Mouse (Mus musculus): ENCODE measurements around the gene Stk32c.

- TF ChIP-seq USF1 (IDR thresholded peaks at IDR 0.05; ENCODE audit: low read depth, low read length) (no peak), SMC3 (IDR thresholded peaks at IDR 0.05; ENCODE audit: low read depth, low read length) (peak; percentile 89), CTCF (IDR thresholded peaks at IDR 0.05 in 2 of 3, conservative IDR thresholded peaks at IDR 0.05 in 1 of 3; ENCODE audit: control insufficient read depth in 1 of 3, insufficient read depth in 1 of 3, low read depth in 2 of 3, low read length in 3 of 3, poor library complexity in 1 of 3, severe bottlenecking in 1 of 3) (peak; percentile 69 to 98 (median 70)), EP300 (IDR thresholded peaks at IDR 0.05; ENCODE audit: low read depth in 1 of 2, low read length in 2 of 2) (peak in 1 of 2 experiments; percentile 9; a peak in 1 of 4 replicates), POLR2A (IDR thresholded peaks at IDR 0.05; ENCODE audit: control insufficient read depth in 1 of 2, insufficient read depth in 1 of 2, low read depth in 1 of 2, low read length in 2 of 2, poor library complexity in 1 of 2) (no peak), MAZ (IDR thresholded peaks at IDR 0.05; ENCODE audit: low read depth, low read length) (no peak), MYC (IDR thresholded peaks at IDR 0.05; ENCODE audit: low read depth, low read length) (no peak), RAD21 (IDR thresholded peaks at IDR 0.05; ENCODE audit: low read depth, low read length) (peak; percentile 60), ZC3H11A (IDR thresholded peaks at IDR 0.05; ENCODE audit: low read depth, low read length) (peak; percentile 64), TAL1 (IDR thresholded peaks at IDR 0.05; ENCODE audit: low read length) (no peak)
Measured at GRCm38 (mm10) chr7:139208023-139208772, 4.9 kb downstream of the Stk32c start.

All from MEL (cell line).